Mouse (Mus musculus): ENCODE results near the gene Trim80.
"Not testable (repeated sequence)": the region's sequence is repeated elsewhere in the genome, so short reads cannot be mapped to it uniquely, and the experiment has no call there.

The Trim80 gene

GRCm38 (mm10) chr11:115461846-115462242 lies 21.5 kb downstream of the Trim80 start:
- DNase-seq (ENCODE audit: low spot score in 2 of 2) = no peak

DNA sequence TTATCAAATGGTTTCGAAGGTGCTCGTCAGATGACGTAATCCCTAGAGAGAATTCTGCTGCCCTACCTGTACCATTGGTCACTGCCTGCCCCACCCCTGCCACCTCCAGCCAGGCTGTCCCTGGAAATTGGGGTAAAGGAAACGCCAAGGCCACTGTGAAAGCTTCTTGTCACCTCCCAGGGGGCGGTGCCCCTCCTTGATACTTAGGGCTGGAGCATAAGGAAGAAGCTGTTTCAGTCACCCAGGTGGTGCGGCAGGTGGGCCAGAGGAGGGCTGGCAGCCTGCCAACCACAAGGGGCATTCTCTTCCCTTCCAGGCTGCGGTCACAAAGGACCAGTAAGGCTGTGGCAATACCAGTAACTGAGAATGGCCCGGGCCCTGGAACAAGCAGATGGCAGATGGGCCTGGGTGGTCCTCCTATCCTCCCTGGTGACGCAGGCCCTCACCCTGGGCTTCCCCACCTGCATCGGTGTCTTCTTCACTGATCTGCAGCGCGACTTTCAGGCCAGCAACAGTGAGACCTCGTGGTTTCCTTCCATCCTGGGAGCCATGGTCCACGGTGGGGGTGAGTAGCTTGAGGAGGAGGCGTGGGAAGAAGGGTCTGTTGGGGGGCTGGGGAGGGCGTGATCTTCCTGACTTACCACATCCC lies 22.0 kb downstream of the Trim80 start, which contains the start of gene Slc16a5:
Gene Slc16a5, plus strand, starts transcription at position 232 of the 649 bp plus-strand sequence.
- no peak for DNase-seq (ENCODE audit: low spot score in 2 of 2)

DNA sequence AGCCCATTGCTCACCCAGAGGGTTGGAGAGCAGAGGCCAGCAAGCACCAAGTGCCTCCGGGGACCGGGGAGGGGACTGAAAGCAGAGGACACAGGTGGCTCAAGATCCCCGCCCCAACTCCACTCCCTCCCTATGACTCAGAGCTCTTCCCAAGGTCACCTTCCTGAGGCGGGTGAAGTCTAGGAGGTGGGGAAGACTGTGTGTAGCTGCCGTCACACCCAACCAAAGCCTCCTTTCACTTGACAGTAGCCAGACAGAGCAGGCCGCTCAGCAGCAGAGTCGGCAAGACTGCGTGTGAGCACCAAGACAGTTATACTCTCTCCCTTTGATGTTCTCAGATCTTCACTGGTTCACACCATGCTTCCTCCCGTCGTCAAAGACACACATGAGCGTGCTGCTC lies 23.1 kb downstream of the Trim80 start:
- DNase-seq (ENCODE audit: low spot score in 2 of 2) = no peak

DNA sequence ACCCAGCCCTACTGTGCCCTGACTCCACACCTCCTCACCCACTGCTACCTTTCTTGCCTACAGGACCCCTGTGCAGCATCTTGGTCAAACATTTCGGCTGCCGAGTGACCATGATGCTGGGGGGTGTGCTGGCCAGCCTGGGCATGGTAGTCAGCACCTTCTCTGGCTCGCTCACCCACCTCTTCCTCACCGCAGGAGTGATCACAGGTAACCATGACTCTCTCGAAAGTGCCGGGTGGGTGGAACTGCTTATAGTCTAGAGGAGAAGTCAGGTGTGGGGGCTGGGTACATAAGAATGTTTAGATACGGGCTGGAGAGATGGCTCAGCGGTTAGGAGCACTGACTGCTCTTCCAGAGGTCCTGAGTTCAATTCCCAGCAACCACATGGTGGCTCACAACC lies 24.5 kb downstream of the Trim80 start:
- DNase-seq (ENCODE audit: low spot score in 2 of 2) = no peak

DNA sequence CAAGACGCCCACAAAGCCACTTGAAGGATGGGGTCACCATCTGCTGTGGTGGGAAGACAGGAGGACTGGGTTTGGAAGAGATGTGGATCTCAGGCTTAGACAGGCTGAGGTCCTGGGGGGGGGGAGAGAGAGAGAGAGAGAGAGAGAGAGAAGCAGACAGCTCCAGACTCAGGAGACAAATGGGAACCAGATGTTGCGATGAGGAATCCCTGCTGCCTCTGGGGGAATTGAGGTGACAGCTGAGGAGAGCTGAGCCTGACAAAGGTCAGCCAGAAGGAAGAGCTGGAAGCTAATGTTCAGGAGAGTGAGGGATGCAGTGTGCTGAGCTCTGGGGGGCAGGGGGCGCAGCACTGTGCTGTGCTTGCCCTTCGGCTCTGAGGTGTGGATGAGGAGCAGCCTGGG lies 26.9 kb downstream of the Trim80 start:
- DNase-seq (ENCODE audit: low spot score in 2 of 2) = no peak

GRCm38 (mm10) chr11:115472183-115472582 lies 31.8 kb downstream of the Trim80 start:
- DNase-seq (ENCODE audit: low spot score in 2 of 2) = peak; percentile 43 to 49

DNA sequence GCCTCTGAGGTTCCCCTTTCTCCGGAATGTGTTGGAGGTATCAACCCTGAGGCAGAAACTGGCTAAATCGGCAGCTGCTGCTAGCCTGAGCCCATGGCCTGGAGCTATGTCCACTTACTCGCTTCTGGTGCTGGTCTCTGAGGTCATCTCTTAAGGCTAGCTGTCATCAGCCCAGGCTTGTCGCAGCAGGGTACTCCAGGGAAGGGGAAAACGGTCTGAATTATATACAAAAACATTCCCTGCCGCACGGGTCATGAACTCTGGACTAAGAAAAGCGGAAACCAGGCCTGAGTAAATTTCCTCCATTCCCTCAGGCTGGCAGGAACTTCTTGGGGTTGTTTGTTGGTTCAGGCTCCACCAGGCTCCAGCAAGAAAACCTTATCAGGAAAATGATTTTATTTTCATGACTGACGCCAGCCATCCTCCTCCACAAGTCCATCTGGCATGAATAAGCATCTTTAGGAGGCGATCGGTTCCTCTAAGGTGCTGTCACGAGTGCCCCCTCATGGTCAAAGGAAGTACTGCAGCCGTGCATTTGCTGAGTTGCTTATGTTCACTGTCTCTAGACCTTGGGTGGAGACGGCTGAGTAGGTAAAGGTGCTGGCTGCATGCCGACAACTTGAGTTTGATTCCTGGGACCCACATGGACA lies 33.4 kb downstream of the Trim80 start:
- peak; percentile 88 to 96 for DNase-seq (ENCODE audit: low spot score in 2 of 2)

DNA sequence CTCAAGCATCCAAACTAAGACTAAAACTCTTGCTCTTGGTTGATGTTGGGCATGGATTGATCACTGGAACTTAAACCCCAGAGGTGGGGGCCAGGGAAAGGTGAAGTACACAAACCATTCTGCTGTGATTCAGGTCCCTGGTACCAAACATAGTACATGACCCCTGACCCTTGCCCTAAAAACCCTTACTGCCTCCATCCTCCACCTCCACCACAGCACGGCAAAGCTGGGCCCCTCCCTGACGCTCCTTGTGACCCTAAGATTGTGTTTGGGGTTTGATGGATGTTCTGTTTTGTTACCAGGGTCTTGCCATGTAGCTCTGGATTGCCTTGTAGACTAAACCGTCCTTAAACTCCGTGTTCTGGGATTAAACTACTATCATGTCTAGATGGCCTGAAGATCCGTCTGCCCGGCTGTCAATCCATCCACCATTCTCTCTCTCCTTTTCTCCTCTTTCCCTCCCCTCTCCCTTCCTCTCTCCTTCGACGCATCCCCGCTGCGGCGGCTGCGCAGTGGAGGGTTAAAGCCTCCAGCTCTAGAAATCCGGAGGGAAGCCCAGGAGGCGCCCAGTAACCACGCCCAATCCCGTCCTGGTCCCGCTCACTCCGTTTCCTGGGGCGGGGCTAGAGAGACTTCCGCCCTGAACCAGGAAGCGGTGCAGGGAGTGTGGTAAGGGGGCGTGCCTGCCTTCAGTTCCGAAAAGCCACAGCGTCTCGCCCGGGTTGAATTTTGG lies 34.8 kb downstream of the Trim80 start, which contains the start of gene Armc7:
Gene Armc7, plus strand, starts transcription at position 643 of the 733 bp plus-strand sequence.
- DNase-seq (ENCODE audit: low spot score in 2 of 2) = peak; percentile 96

DNA sequence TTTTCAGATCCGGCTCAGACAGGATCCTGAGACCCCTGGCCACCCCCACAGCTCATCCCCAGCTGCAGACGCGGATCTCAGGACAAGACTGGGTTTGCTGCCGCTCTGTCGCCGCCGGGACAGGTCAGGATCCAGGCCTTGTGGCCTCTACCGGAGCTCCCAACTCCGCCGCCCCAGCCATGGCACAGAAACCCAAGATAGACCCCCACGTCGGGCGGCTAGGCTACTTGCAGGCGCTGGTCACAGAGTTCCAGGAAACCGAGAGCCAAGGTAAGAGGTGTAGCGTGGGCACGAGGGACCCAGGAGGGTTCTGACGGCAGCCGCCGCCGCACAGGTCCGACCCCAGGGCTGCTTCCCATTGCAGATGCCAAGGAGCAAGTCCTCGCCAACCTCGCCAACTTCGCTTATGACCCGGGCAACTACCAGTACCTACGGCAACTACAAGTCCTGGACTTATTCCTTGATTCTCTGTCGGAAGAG lies 35.5 kb downstream of the Trim80 start:
- DNase-seq (ENCODE audit: low spot score in 2 of 2) = no peak

- DNase-seq (ENCODE audit: low spot score in 2 of 2) = not testable (repeated sequence)
Observed at GRCm38 (mm10) chr11:115476630-115477029, 36.3 kb downstream of the Trim80 start.

GRCm38 (mm10) chr11:115477388-115477787 lies 37.0 kb downstream of the Trim80 start:
- DNase-seq (ENCODE audit: low spot score in 2 of 2) = not testable (repeated sequence)

GRCm38 (mm10) chr11:115478296-115478938 lies 38.1 kb downstream of the Trim80 start:
- DNase-seq (ENCODE audit: low spot score in 2 of 2) = no peak

- DNase-seq (ENCODE audit: low spot score in 2 of 2) = no peak
Observed at GRCm38 (mm10) chr11:115481553-115482259, 41.4 kb downstream of the Trim80 start.

DNA sequence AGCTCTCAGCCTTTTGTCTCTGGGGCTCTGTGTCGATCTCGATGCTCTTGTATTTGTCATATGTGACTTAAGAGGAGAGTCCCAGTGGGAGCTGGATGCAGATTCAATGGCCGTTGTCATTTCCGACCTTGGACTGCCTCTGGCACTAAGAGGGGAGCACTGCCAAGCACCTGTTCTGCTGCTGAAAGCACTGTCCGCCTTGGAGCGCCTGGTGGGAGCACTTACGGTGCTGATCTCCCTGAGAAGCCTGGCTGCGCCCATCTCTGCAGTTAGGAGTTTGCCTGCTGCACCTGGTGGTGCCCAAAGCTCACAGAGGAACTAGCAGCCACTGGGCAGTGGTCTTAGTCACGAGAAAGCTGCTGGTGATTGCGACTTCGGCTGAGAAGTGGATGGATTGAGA lies 42.9 kb downstream of the Trim80 start:
- no peak for DNase-seq (ENCODE audit: low spot score in 2 of 2)

GRCm38 (mm10) chr11:115483726-115484125 lies 43.4 kb downstream of the Trim80 start:
- peak in 1 of 2 experiments; percentile 68 for DNase-seq (ENCODE audit: low spot score in 2 of 2)

DNA sequence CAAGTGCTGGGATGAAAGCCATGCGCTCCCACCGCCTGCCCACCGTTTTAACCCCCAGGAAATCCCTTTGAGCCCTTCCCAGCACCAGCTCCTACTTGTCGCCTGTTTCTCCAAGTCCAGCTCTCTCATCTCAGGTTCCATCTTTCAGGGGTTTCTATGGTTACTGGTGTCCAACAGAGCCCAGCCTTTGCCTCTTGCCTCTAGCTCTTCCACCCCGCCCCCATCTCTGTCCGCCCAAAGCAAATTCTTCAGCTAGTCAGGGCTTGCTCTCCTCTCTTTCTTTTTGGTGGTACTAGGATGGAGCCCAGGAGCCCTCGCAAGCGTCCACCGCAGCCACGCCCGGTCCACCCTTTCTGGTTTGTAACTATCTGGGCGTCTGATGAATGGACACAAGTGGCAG lies 44.8 kb downstream of the Trim80 start:
- no peak for DNase-seq (ENCODE audit: low spot score in 2 of 2)

DNA sequence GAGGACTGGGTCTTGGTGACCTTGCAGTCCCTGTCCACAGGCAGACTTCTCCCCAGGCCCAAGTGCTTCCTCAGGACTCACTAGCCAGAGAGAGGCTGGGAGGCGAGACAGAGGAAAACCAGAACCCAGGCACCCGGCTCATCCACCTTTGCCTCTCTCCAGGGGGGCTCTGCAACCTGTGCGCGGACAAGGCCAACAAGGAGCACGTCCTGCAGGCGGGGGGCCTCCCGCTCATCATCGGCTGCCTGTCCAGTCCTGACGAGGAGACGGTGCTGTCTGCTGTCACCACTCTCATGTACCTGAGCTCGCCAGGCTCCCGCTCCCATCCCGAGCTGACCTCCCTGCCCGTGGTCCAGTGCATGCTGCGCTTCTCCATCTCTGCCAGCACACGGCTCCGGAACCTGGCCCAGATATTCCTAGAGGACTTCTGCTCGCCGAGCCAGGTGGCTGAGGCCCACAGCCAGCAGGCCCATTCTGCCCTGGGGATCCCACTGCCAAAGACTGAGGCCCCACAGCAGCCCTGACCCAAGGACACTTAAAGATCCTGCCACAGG lies 48.3 kb downstream of the Trim80 start:
- DNase-seq (ENCODE audit: low spot score in 2 of 2) = no peak

GRCm38 (mm10) chr11:115490441-115491355 lies 50.4 kb downstream of the Trim80 start:
- DNase-seq (ENCODE audit: low spot score in 2 of 2) = no peak

DNA sequence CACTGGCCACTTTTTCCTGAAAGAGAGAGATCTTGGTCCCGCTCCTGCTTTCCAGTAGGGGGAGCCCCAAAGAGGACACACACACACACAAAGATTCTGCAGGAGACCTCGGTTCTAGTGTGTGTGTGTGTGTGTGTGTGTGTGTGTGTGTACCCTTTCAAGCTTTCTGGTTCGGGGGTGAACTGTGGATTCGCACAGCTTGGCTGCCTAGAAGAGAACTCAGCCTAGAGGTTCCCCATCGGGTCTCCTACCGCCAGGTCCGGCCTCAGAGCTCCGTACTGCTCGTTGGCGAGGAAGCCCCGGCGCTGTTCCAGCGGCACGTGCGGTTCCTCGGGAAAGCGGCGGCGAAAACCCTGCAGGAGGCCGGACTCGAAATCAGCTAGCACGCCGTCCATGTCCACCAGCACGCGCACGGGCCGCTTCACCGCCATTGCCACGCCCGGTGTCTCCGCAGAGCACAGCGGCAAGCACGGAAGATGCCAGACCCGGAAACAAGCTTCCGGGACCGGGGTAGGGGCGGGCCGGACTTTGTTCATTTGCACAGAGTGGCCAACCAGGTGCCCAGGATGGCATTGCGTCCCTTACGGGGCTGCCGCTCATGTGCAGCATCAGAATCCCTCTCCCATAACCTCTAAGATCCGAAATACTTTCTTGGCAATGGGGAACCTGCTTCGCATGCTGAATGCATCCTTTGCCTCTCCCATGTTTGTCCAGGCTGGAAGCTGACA lies 51.2 kb downstream of the Trim80 start, which contains the start of gene Nt5c:
Gene Nt5c, minus strand, starts transcription at position 507 of the 728 bp plus-strand sequence.
- peak; percentile 74 to 82 for DNase-seq (ENCODE audit: low spot score in 2 of 2)
